Mouse (Mus musculus) hindbrain, embryonic 10.5 days (tissue): ENCODE data around the gene Pou1f1. TPM values are rescaled to one million over a fixed set of nuclear protein-coding genes. Genes with fewer than 3 reads are reported as not detected.

Experiments
- DNase-seq: peaks from one replicate; pipeline ENCODE4 v3.0.0-alpha.2; 2017; ENCODE audit warnings: low spot score
- H3K27ac ChIP-seq: fragments of 300-500 bp; sonication (generic); 2 replicates; pipeline ENCODE4 v1.5.1; 2016; ENCODE audit warnings: mild to moderate bottlenecking, moderate library complexity
- H3K27me3 ChIP-seq: fragments of 300-500 bp; sonication (generic); 2 replicates; pipeline ENCODE4 v1.6.1; 2016; ENCODE audit warnings: mild to moderate bottlenecking; ENCODE audit not compliant: poor library complexity, insufficient read depth, severe bottlenecking
- H3K36me3 ChIP-seq: fragments of 300-500 bp; sonication (generic); 2 replicates; pipeline ENCODE4 v1.6.1; 2016; ENCODE audit warnings: mild to moderate bottlenecking, moderate library complexity
- H3K4me1 ChIP-seq: fragments of 300-500 bp; sonication (generic); replicated peaks from 2 replicates; pipeline ENCODE4 v1.6.1; 2016; ENCODE audit warnings: mild to moderate bottlenecking
- H3K4me3 ChIP-seq: fragments of 300-500 bp; sonication (generic); 2 replicates; pipeline ENCODE4 v1.5.1; 2016; ENCODE audit warnings: mild to moderate bottlenecking, moderate library complexity
- H3K9me3 ChIP-seq: fragments of 300-500 bp; sonication (generic); 2 replicates; pipeline ENCODE4 v1.6.1; 2016; ENCODE audit warnings: mild to moderate bottlenecking, moderate library complexity
- WGBS: fragments of 180-500 bp; shearing (Covaris S2); methylation state at CpG from one replicate; pipeline ENCODE4 v1.1.7; 2016; 5-methylcytosine and 5-hydroxymethylcytosine counted together
- polyA plus RNA-seq: library from polyadenylated mRNA; unstranded; fragments of >200 nt; fragmentation: Nextera tagmentation; extraction: Ambion mirVana; gene quantifications from 2 replicates; pipeline ENCODE4 v1.2.1, GENCODE M21; 2016

Pou1f1 gene
- not detected in 2 replicates for polyA plus RNA-seq

DNA sequence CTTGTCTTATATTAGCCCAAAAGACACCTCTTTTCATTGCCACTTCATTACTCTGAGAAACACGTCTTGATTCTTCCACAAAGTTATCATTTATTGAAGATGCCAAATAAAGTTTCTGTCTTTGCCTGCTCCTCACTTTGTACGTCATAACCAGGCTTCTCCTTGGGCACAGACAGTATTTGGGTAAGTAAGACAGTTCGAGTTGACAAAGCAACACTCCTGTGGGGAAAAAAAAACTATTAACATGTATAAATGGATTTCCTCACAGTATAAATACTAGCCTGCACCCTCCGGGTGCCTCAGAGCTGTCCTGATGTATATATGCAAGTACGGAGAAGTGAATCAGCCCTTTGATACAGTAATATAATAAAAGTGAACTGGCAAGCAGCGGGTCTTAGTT, at the start of gene Pou1f1:
TSS of gene Pou1f1 (plus strand) at position 301 of the 400 bp plus-strand sequence.
- no peak for DNase-seq
- no peaks in the 10 kb centered on the region for H3K27me3 ChIP-seq
- H3K36me3 ChIP-seq, result no peaks in the 10 kb centered on the region
- 88% methylated on average over 6 of the region's 6 CpGs for WGBS
- H3K4me3 ChIP-seq, result no peak within 1 kb of the TSS
- no peak within 1 kb of the TSS for H3K27ac ChIP-seq
- H3K4me1 ChIP-seq, result no peaks in the 10 kb centered on the region
- H3K9me3 ChIP-seq, result no peaks in the 10 kb centered on the region

- WGBS, result 73% methylated on average over 4 of the region's 4 CpGs
- no peak overlapping the region for H3K27ac ChIP-seq
- no peaks in the 10 kb centered on the region for H3K4me1 ChIP-seq
- no peaks in the 10 kb centered on the region for H3K27me3 ChIP-seq
- peaks cover 6% of the 10 kb centered on the region; the same call in 1 of the 2 replicates for H3K9me3 ChIP-seq
- no peak for DNase-seq
- no peak overlapping the region for H3K4me3 ChIP-seq
- H3K36me3 ChIP-seq, result no peaks in the 10 kb centered on the region
These were observed 49.7 kb upstream of the Pou1f1 start for GRCm38 (mm10) chr16:65470650-65471049.

GRCm38 (mm10) chr16:65472472-65473001, 47.8 kb upstream of the Pou1f1 start:
- no peak overlapping the region for H3K4me3 ChIP-seq
- H3K4me1 ChIP-seq, result no peaks in the 10 kb centered on the region
- no peak overlapping the region for H3K27ac ChIP-seq
- H3K27me3 ChIP-seq, result no peaks in the 10 kb centered on the region
- 25% methylated on average over 5 of the region's 5 CpGs for WGBS
- DNase-seq, result no peak
- H3K9me3 ChIP-seq, result peaks cover 6% of the 10 kb centered on the region; the same call in 1 of the 2 replicates
- H3K36me3 ChIP-seq, result no peaks in the 10 kb centered on the region

DNA sequence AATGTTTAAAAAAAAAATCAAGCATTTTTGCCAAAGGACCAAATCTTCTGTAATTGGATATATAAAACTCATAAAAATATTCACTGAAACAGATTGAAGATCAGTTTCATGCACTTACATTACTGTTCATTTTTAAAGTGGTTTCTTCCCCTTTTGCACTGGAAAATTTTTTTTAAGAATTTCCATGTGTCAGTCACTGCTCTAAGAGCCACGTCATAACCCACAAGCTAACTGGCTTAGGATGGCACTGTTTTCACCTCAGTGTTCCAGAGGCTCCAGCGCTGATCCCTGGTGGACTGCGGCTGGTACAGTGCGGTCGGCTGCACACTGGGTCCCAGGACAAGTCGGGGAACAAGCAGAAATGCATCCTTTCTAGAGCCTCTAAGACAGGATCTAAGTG, 34.6 kb upstream of the Pou1f1 start:
- no peaks in the 10 kb centered on the region for H3K9me3 ChIP-seq
- 87% methylated on average over 6 of the region's 6 CpGs for WGBS
- no peaks in the 10 kb centered on the region for H3K4me1 ChIP-seq
- H3K4me3 ChIP-seq, result no peak overlapping the region
- DNase-seq, result no peak
- no peaks in the 10 kb centered on the region for H3K27me3 ChIP-seq
- H3K36me3 ChIP-seq, result no peaks in the 10 kb centered on the region
- H3K27ac ChIP-seq, result no peak overlapping the region

DNA sequence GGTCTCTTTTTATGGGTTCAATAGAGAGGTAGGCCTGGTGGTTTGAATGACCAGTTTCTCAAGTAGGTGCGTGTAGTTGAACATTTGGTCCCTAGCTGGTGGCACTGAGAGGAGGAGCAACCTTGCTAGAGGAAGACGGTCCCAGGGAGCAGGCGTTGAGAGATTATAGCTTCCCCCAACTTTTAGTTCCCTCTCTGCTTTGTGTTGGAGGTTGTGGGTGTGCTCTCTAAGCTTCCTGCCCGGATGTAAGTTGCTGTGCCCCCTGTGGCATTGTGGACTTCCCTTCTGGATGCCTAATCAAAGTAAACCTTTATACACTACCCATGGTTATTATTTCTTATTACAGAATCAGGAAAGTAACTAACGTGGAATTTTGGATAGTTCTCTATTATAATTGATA, 24.3 kb upstream of the Pou1f1 start:
- H3K27ac ChIP-seq, result no peak overlapping the region
- H3K36me3 ChIP-seq, result no peaks in the 10 kb centered on the region
- H3K27me3 ChIP-seq, result no peaks in the 10 kb centered on the region
- H3K4me3 ChIP-seq, result no peak overlapping the region
- DNase-seq, result no peak
- no peaks in the 10 kb centered on the region for H3K9me3 ChIP-seq
- WGBS, result 83% methylated on average over 5 of the region's 5 CpGs
- no peaks in the 10 kb centered on the region for H3K4me1 ChIP-seq

- H3K27me3 ChIP-seq, result no peaks in the 10 kb centered on the region
- H3K27ac ChIP-seq, result no peak overlapping the region
- 57% methylated on average over 2 of the region's 2 CpGs for WGBS
- DNase-seq, result peak; percentile 10
- no peaks in the 10 kb centered on the region for H3K9me3 ChIP-seq
- no peaks in the 10 kb centered on the region for H3K36me3 ChIP-seq
- no peaks in the 10 kb centered on the region for H3K4me1 ChIP-seq
- no peak overlapping the region for H3K4me3 ChIP-seq
These were observed 23.3 kb upstream of the Pou1f1 start for GRCm38 (mm10) chr16:65497049-65497448.

- Histone ChIP-seq H3K4me3 (no peak overlapping the region), H3K27me3 (no peaks in the 10 kb centered on the region), H3K27ac (no peak overlapping the region), H3K4me1 (no peaks in the 10 kb centered on the region), H3K9me3 (no peaks in the 10 kb centered on the region), H3K36me3 (no peaks in the 10 kb centered on the region)
- 76% methylated on average over 7 of the region's 7 CpGs for WGBS
- no peak for DNase-seq
These were observed 6.1 kb upstream of the Pou1f1 start for GRCm38 (mm10) chr16:65514223-65514622.

GRCm38 (mm10) chr16:65526004-65526403, 5.7 kb downstream of the Pou1f1 start:
- DNase-seq, result no peak
- Histone ChIP-seq H3K36me3 (no peaks in the 10 kb centered on the region), H3K27ac (no peak overlapping the region), H3K9me3 (no peaks in the 10 kb centered on the region), H3K27me3 (no peaks in the 10 kb centered on the region), H3K4me3 (no peak overlapping the region), H3K4me1 (peaks cover 6% of the 10 kb centered on the region)
- 94% methylated on average over 2 of the region's 2 CpGs for WGBS

GRCm38 (mm10) chr16:65526695-65527094, 6.4 kb downstream of the Pou1f1 start:
- H3K4me1 ChIP-seq, result peaks cover 6% of the 10 kb centered on the region
- no peaks in the 10 kb centered on the region for H3K9me3 ChIP-seq
- DNase-seq, result no peak
- 85% methylated on average over 5 of the region's 5 CpGs for WGBS
- H3K27me3 ChIP-seq, result no peaks in the 10 kb centered on the region
- no peak overlapping the region for H3K4me3 ChIP-seq
- H3K36me3 ChIP-seq, result no peaks in the 10 kb centered on the region
- H3K27ac ChIP-seq, result no peak overlapping the region

GRCm38 (mm10) chr16:65529589-65529988, 9.3 kb downstream of the Pou1f1 start:
- DNase-seq, result peak; percentile 8
- Histone ChIP-seq H3K4me1 (peaks cover 6% of the 10 kb centered on the region), H3K27me3 (no peaks in the 10 kb centered on the region), H3K4me3 (no peak overlapping the region), H3K9me3 (no peaks in the 10 kb centered on the region), H3K27ac (no peak overlapping the region), H3K36me3 (no peaks in the 10 kb centered on the region)
- 9% methylated on average over 5 of the region's 5 CpGs for WGBS

GRCm38 (mm10) chr16:65531663-65532062, 11.4 kb downstream of the Pou1f1 start:
- Histone ChIP-seq H3K27ac (no peak overlapping the region), H3K9me3 (no peaks in the 10 kb centered on the region), H3K27me3 (no peaks in the 10 kb centered on the region), H3K4me1 (peaks cover 6% of the 10 kb centered on the region), H3K4me3 (no peak overlapping the region), H3K36me3 (no peaks in the 10 kb centered on the region)
- WGBS, result 83% methylated on average over 8 of the region's 8 CpGs
- DNase-seq, result no peak

GRCm38 (mm10) chr16:65533315-65533999, 13.1 kb downstream of the Pou1f1 start:
- Histone ChIP-seq H3K36me3 (no peaks in the 10 kb centered on the region), H3K27ac (no peak overlapping the region), H3K4me1 (peaks cover 6% of the 10 kb centered on the region), H3K4me3 (no peak overlapping the region), H3K27me3 (no peaks in the 10 kb centered on the region), H3K9me3 (no peaks in the 10 kb centered on the region)
- DNase-seq, result peak; percentile 38
- WGBS, result 30% methylated on average over 12 of the region's 12 CpGs

- peaks cover 19% of the 10 kb centered on the region for H3K36me3 ChIP-seq
- no peaks in the 10 kb centered on the region for H3K9me3 ChIP-seq
- H3K27me3 ChIP-seq, result no peaks in the 10 kb centered on the region
- H3K27ac ChIP-seq, result no peak overlapping the region
- H3K4me3 ChIP-seq, result no peak overlapping the region
- 88% methylated on average over 11 of the region's 11 CpGs for WGBS
- no peak for DNase-seq
- H3K4me1 ChIP-seq, result no peaks in the 10 kb centered on the region
These were observed 23.5 kb downstream of the Pou1f1 start for GRCm38 (mm10) chr16:65543676-65544293.
